Mouse (Mus musculus) kidney, embryonic 14.5 days (tissue): ENCODE data around the gene Ntn5. TPM values are rescaled to one million over a fixed set of nuclear protein-coding genes. Genes with fewer than 3 reads are reported as not detected.

ENCODE experiments used
- ATAC-seq: fragments of 200-750 bp; cut with Nextera tagmentation; 2 replicates; pipeline ENCODE4 v1.8.0; 2017; ENCODE audit warnings: moderate number of reproducible peaks, mild to moderate bottlenecking, moderate TSS enrichment, moderate library complexity; ENCODE audit not compliant: low FRiP score, low TSS enrichment
- H3K27ac ChIP-seq: fragments of 300-500 bp; sonication (generic); 2 replicates; pipeline ENCODE4 v1.5.1; 2014; ENCODE audit warnings: low read depth, mild to moderate bottlenecking, low read length, moderate library complexity, mixed read lengths
- H3K27me3 ChIP-seq: fragments of 300-500 bp; sonication (generic); 2 replicates; pipeline ENCODE4 v1.6.1; 2014; ENCODE audit warnings: mild to moderate bottlenecking, low read length; ENCODE audit not compliant: control insufficient read depth, insufficient read depth
- H3K36me3 ChIP-seq: fragments of 300-500 bp; sonication (generic); 2 replicates; pipeline ENCODE4 v1.6.1; 2014; ENCODE audit warnings: low read length, mixed read lengths; ENCODE audit not compliant: control insufficient read depth, insufficient read depth
- H3K4me1 ChIP-seq: fragments of 300-500 bp; sonication (generic); 2 replicates; pipeline ENCODE4 v1.6.1; 2014; ENCODE audit warnings: low read length, mixed read lengths; ENCODE audit not compliant: control insufficient read depth, insufficient read depth
- H3K4me2 ChIP-seq: fragments of 300-500 bp; sonication (generic); replicated peaks from 2 replicates; pipeline ENCODE4 v1.6.1; 2014; ENCODE audit warnings: low read depth, mild to moderate bottlenecking, low read length
- H3K4me3 ChIP-seq: fragments of 300-500 bp; sonication (generic); 2 replicates; pipeline ENCODE4 v1.5.1; 2014; ENCODE audit warnings: mild to moderate bottlenecking, low read length
- H3K9ac ChIP-seq: fragments of 300-500 bp; sonication (generic); 2 replicates; pipeline ENCODE4 v1.6.1; 2014; ENCODE audit warnings: low read depth, mild to moderate bottlenecking, low read length, moderate library complexity
- H3K9me3 ChIP-seq: fragments of 300-500 bp; sonication (generic); 2 replicates; pipeline ENCODE4 v1.6.1; 2016; ENCODE audit warnings: low read length; ENCODE audit not compliant: control insufficient read depth
- WGBS: fragments of 180-500 bp; shearing (Covaris S2); extraction: QIAGEN DNeasy Blood & Tissue Kit; methylation state at CpG from one replicate; pipeline ENCODE4 v1.1.7; 2014; 5-methylcytosine and 5-hydroxymethylcytosine counted together
- polyA plus RNA-seq: library from polyadenylated mRNA; unstranded; fragments of >200 nt; fragmentation: Nextera tagmentation; extraction: Ambion mirVana; gene quantifications from 2 replicates; pipeline ENCODE4 v1.2.1, GENCODE M21; 2014

Ntn5 gene
- polyA plus RNA-seq, 1 experiment from 2014 or later, result 0.27 TPM

DNA sequence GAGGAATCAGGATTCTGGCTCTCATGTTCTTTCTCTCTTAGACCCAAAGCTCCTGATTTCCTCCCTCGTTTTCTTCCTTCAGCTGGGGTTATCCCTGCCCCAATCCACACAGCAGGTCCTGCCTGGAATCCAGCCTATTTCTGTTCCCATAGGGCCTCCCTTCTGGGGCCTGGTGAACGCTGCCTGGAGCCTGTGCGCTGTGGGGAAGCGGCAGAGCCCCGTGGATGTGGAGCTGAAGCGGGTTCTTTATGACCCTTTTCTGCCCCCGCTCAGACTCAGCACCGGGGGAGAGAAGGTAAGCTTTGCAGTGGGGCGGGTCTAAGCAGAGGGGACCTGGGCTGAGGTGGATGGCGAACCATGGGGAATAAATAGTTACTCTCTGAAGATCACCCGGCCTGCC, 17.2 kb downstream of the Ntn5 start:
- Histone ChIP-seq H3K4me3 (peak overlapping the region; percentile 22), H3K9me3 (no peaks in the 10 kb centered on the region), H3K36me3 (no peaks in the 10 kb centered on the region), H3K4me2 (peak overlapping the region; percentile 92), H3K27ac (peak overlapping the region; percentile 30; the same call in 1 of the 2 replicates), H3K9ac (peak overlapping the region; percentile 54), H3K4me1 (peaks cover 29% of the 10 kb centered on the region), H3K27me3 (peaks cover 12% of the 10 kb centered on the region)
- 30% methylated on average over 11 of the region's 11 CpGs for WGBS
- ATAC-seq, result no peak

DNA sequence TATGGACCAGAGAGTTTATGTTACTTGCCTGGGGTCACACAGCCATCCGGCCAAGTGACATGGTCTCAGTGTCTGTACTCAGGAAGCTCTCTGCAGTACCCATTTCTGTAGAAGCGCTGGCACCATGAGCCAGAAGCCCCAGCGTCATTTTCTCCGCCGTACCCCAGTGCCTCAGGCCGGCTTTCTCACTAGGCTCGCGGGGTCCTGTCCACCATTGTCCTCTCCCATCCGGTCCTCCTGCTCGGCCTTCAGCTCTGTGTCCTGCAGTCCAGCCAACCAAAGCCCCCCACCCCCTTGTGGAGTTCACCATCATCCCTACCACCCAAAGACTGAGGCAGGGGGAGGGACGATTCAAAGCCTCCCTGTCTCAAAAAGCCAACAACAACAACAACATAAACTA, 17.8 kb downstream of the Ntn5 start:
- peak overlapping the region; percentile 92 for H3K4me2 ChIP-seq
- H3K4me3 ChIP-seq, result no peak overlapping the region
- 89% methylated on average over 11 of the region's 11 CpGs for WGBS

DNA sequence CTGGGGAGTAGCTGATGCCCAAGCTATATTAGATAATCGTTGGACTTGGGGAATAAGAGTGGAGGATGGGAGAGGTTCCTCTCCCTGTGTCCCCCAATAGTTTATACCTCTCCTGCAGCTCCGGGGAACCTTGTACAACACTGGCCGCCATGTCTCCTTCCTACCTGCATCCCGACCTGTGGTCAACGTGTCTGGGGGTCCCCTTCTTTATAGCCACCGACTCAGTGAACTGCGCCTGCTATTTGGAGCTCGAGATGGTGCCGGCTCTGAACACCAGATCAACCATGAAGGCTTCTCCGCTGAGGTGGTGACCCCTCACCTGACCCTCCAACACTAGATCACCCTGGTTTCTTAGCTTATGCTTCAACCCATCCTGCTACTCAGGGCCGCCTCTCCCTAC, 18.5 kb downstream of the Ntn5 start:
- WGBS, result 89% methylated on average over 11 of the region's 11 CpGs
- no peak for ATAC-seq
- Histone ChIP-seq H3K27me3 (peaks cover 12% of the 10 kb centered on the region), H3K36me3 (no peaks in the 10 kb centered on the region), H3K9ac (no peak overlapping the region), H3K4me3 (no peak overlapping the region), H3K4me2 (no peak overlapping the region), H3K27ac (no peak overlapping the region), H3K9me3 (no peaks in the 10 kb centered on the region), H3K4me1 (peaks cover 33% of the 10 kb centered on the region)

More for the DNA sequence above, 17.8 kb downstream of the Ntn5 start:
- Histone ChIP-seq H3K27me3 (peaks cover 12% of the 10 kb centered on the region), H3K27ac (no peak overlapping the region), H3K9ac (peak overlapping the region; percentile 54; the same call in 1 of the 2 replicates), H3K36me3 (no peaks in the 10 kb centered on the region), H3K9me3 (no peaks in the 10 kb centered on the region), H3K4me1 (peaks cover 29% of the 10 kb centered on the region)
- no peak for ATAC-seq

DNA sequence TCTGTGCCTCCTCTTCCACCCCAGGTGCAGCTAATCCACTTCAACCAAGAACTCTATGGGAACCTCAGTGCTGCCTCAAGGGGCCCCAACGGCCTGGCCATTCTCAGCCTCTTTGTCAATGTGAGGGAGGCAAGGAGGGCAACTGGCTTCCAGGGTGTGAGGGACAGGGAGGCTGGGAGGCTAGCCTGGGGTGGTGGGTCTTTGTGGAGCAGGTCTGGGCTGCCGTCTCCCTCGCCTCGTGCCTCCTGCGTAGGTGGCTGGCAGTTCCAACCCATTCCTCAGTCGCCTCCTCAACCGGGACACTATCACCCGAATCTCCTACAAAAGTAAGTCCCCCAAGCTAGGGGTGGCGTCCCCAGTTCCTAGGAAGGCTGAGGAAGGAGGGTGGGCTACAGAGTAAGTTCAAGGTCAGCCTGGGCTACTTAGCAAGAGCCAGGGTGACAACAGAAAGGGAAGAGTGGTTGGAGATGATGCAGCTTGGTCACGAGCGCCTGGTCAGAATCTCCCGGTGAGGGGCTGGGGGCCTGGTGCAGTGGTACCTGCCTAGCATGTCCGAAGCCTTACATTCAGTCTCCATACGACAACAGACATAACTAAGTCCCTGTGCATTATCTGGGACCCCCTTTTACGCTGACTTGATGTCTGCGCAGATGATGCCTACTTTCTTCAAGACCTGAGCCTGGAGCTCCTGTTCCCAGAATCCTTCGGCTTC, 19.1 kb downstream of the Ntn5 start:
- H3K4me3 ChIP-seq, result no peak overlapping the region
- H3K9ac ChIP-seq, result no peak overlapping the region
- no peak overlapping the region for H3K27ac ChIP-seq
- 92% methylated on average over 17 of the region's 17 CpGs for WGBS
- no peaks in the 10 kb centered on the region for H3K9me3 ChIP-seq
- no peak for ATAC-seq
- peaks cover 39% of the 10 kb centered on the region for H3K4me1 ChIP-seq
- no peaks in the 10 kb centered on the region for H3K36me3 ChIP-seq
- peaks cover 12% of the 10 kb centered on the region for H3K27me3 ChIP-seq
- H3K4me2 ChIP-seq, result no peak overlapping the region

DNA sequence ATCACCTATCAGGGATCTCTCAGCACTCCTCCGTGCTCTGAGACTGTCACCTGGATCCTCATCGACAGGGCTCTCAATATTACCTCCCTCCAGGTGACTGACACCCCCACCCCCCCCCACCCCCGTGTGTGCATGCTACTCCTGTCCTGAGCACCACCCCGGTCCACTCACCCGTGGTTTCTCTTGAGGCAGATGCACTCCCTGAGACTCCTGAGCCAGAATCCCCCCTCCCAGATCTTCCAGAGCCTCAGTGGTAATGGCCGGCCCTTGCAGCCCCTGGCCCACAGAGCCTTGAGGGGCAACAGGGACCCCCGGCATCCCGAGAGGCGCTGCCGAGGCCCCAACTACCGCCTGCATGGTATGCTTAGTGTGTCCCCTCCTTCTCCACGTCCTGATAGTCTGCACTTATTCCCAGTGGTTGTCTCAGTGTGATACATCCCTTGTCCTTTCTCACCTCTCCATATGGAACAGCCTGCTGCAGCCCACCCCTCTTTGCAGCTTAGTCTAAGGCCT, 19.8 kb downstream of the Ntn5 start:
- H3K4me1 ChIP-seq, result peaks cover 45% of the 10 kb centered on the region
- H3K36me3 ChIP-seq, result no peaks in the 10 kb centered on the region
- H3K27me3 ChIP-seq, result peaks cover 8% of the 10 kb centered on the region
- peak overlapping the region; percentile 84 for H3K4me2 ChIP-seq
- 49% methylated on average over 12 of the region's 12 CpGs for WGBS
- no peaks in the 10 kb centered on the region for H3K9me3 ChIP-seq
- ATAC-seq, result no peak
- peak overlapping the region; percentile 64 for H3K4me3 ChIP-seq
- peak overlapping the region; percentile 69 for H3K27ac ChIP-seq
- peak overlapping the region; percentile 54 for H3K9ac ChIP-seq

DNA sequence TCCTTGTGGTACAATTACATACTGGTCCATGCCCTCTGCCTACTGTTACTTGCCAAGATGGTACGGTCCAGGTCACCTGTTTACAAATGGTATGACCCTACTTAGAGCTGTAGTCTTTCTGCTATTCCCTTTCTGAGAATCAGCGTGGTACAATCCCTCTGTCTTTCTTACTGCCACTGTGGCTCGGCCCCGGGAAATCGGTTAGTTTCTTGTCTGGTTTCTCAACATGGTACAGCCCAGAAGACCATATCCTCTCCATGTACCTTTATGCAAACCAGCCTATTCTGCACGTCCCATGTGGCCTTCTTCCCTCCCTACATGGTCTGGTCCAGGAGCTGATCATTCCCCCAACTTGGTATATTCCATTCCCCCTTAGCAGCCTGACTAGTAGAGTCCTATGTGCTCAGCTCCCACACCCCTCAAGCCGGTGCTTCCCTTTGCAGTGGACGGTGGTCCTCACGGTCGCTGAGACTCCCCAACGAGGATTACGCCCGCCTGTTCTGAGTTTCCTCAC, 20.3 kb downstream of the Ntn5 start:
- peak overlapping the region; percentile 69 for H3K27ac ChIP-seq
- 2% methylated on average over 13 of the region's 13 CpGs for WGBS
- H3K27me3 ChIP-seq, result peaks cover 5% of the 10 kb centered on the region
- H3K4me3 ChIP-seq, result peak overlapping the region; percentile 64
- no peaks in the 10 kb centered on the region for H3K9me3 ChIP-seq
- peak overlapping the region; percentile 84 for H3K4me2 ChIP-seq
- peaks cover 45% of the 10 kb centered on the region for H3K4me1 ChIP-seq
- ATAC-seq, result peak; percentile 22
- H3K36me3 ChIP-seq, result no peaks in the 10 kb centered on the region
- H3K9ac ChIP-seq, result peak overlapping the region; percentile 54; the same call in 1 of the 2 replicates

DNA sequence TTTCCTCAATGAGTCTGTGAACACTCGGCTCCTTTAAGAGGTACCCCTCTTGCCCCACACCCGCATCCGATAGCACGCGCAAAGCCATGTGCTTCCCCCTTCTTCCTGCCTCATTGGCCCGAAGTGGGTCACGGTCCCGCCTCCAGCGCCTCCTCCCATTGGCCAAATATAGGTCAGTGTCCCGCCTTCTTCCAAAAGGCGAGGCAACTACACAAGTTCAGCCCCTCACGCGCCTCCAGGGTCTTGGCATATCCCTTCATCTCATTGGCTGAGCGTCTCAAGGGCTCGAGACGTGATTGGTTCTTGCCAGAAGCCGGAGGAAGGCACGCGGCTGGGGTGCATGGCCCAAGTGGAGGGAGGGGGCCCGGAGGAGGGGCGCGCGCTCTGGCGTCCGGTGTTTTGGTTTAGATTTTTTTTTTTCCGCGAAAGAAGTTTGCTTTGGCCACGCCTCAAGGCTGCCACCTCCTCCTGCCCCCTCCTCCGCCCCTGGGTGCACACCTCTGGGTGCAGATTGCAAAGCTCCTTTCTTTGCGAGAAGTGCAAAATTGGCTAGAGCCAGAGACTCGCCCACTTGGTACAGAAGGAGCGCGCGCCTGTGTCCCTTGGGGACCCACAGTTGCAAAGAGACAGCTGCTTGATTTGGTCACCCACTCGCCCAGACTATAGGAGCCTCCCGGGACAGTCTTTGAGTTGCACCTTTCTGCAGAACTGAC, 21.1 kb downstream of the Ntn5 start, which contains the start of gene Dbp:
Gene Dbp, plus strand, starts transcription at position 359 of the 713 bp plus-strand sequence.
- H3K27ac ChIP-seq, result peak within 1 kb of the TSS; percentile 79
- peak within 1 kb of the TSS; percentile 93 for H3K4me2 ChIP-seq
- peak within 1 kb of the TSS; percentile 64 for H3K4me3 ChIP-seq
- no peaks in the 10 kb centered on the region; the same call in 1 of the 2 replicates for H3K36me3 ChIP-seq
- ATAC-seq, result peak; percentile 87
- no peaks in the 10 kb centered on the region; the same call in none of the 2 replicates for H3K27me3 ChIP-seq
- peak within 1 kb of the TSS; percentile 84 for H3K9ac ChIP-seq
- no peaks in the 10 kb centered on the region for H3K9me3 ChIP-seq
- WGBS, result under 1% methylated on average over 36 of the region's 36 CpGs
- peaks cover 43% of the 10 kb centered on the region for H3K4me1 ChIP-seq

DNA sequence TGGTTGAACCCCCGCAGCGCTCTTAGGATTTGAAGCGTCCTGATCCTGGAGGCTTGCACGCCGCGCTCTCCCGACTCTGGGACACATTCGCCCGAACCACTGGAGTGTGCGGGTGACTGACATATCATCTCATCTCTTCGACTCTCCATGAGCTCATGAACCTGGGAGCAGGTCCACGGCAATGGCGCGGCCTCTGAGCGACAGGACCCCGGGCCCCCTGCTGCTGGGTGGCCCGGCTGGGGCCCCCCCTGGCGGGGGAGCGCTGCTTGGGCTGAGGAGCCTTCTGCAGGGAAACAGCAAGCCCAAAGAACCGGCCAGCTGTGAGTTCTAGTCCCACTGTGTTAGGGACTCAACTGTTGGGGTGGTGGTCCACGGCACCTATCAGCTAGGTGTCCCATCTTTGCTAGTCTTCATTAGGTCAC, 21.6 kb downstream of the Ntn5 start:
- Histone ChIP-seq H3K4me2 (peak overlapping the region; percentile 93), H3K27ac (peak overlapping the region; percentile 79), H3K4me1 (peaks cover 38% of the 10 kb centered on the region), H3K27me3 (no peaks in the 10 kb centered on the region; the same call in 1 of the 2 replicates), H3K36me3 (peaks cover 6% of the 10 kb centered on the region; the same call in 1 of the 2 replicates), H3K9me3 (no peaks in the 10 kb centered on the region), H3K4me3 (peak overlapping the region; percentile 64), H3K9ac (peak overlapping the region; percentile 84)
- ATAC-seq, result peak; percentile 0
- WGBS, result under 1% methylated on average over 21 of the region's 21 CpGs
